Mouse (Mus musculus) embryonic fibroblast, embryonic 13.5 days (primary cell): Measurements from ENCODE around the gene Kctd19.

Experiments used
- CTCF ChIP-seq: IDR thresholded peaks from 2 replicates; pipeline ENCODE4 v1.5.1; 2011; ENCODE audit warnings: mild to moderate bottlenecking, control low read depth, low read length, moderate library complexity, borderline replicate concordance; ENCODE audit not compliant: insufficient read depth
- POLR2A ChIP-seq: IDR thresholded peaks from 2 replicates; pipeline ENCODE4 v1.6.1; 2011; ENCODE audit warnings: low read depth, mild to moderate bottlenecking, control low read depth, low read length, moderate library complexity

DNA sequence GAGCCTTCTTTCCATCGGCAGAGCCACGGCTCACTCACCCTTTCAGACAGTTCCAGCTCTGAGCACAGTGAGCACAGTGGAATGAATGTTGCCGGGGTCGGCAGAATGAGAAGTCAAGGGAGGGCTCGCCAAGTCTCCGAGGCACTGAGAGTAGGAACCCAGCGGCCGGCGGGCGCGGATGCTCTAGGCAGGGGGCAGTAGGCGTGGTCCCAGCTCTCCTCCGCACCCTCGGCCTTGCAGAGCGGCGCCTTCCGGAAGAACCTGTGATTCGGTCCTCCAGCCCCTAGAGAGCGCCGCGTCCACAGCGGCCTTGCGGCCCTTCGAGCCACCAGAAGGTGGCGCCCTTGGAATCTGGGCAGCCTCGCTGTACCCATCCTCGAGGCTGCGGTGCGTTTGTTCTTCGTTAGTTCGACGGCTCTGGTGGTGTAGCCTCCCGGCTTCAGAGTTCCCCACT lies 38.8 kb downstream of the Kctd19 start:
- TF ChIP-seq CTCF (0 out of 2 replicates have a peak, but pooled peaks have one; percentile 11), POLR2A (no peak)
